Mouse (Mus musculus) ovary, postnatal 14 days (tissue): Measurements from ENCODE around the gene 4921539E11Rik.

Experiments used
- DNase-seq: peaks from one replicate; pipeline ENCODE4 v3.0.0; 2022; ENCODE audit warnings: low spot score

The 4921539E11Rik gene

GRCm38 (mm10) chr4:103290763-103291162, at the start of gene 4921539E11Rik:
4921539E11Rik (minus strand) TSS chr4:103290863.
- no peak for DNase-seq

- no peak for DNase-seq
Measured at GRCm38 (mm10) chr4:103335134-103335533, 44.5 kb upstream of the 4921539E11Rik start.

- DNase-seq: no peak
Measured at GRCm38 (mm10) chr4:103329348-103329747, 38.7 kb upstream of the 4921539E11Rik start.

- DNase-seq: no peak
Measured at GRCm38 (mm10) chr4:103326994-103327393, 36.3 kb upstream of the 4921539E11Rik start.

GRCm38 (mm10) chr4:103324688-103325451, 34.2 kb upstream of the 4921539E11Rik start:
- DNase-seq: no peak

GRCm38 (mm10) chr4:103321461-103321860, 30.8 kb upstream of the 4921539E11Rik start:
- DNase-seq: no peak

GRCm38 (mm10) chr4:103315861-103316260, 25.2 kb upstream of the 4921539E11Rik start:
- no peak for DNase-seq

GRCm38 (mm10) chr4:103314526-103314910, 23.9 kb upstream of the 4921539E11Rik start:
- no peak for DNase-seq

GRCm38 (mm10) chr4:103313587-103314525, 23.2 kb upstream of the 4921539E11Rik start, which contains the start of gene Oma1:
Oma1 (plus strand) TSS chr4:103313812.
- peak; percentile 99 for DNase-seq

- DNase-seq: no peak
Measured at GRCm38 (mm10) chr4:103303851-103304250, 13.2 kb upstream of the 4921539E11Rik start.

- DNase-seq: peak; percentile 8
Measured at GRCm38 (mm10) chr4:103299342-103299741, 8.7 kb upstream of the 4921539E11Rik start.

GRCm38 (mm10) chr4:103288342-103288741, 2.3 kb downstream of the 4921539E11Rik start:
- DNase-seq: no peak

GRCm38 (mm10) chr4:103273021-103273420, 17.6 kb downstream of the 4921539E11Rik start:
- DNase-seq: no peak

- DNase-seq: no peak
Measured at GRCm38 (mm10) chr4:103269336-103269735, 21.3 kb downstream of the 4921539E11Rik start.

GRCm38 (mm10) chr4:103265166-103265565, 25.5 kb downstream of the 4921539E11Rik start:
- no peak for DNase-seq

- no peak for DNase-seq
Measured at GRCm38 (mm10) chr4:103263812-103264396, 26.8 kb downstream of the 4921539E11Rik start.

GRCm38 (mm10) chr4:103263378-103263777, 27.3 kb downstream of the 4921539E11Rik start:
- no peak for DNase-seq

- no peak for DNase-seq
Measured at GRCm38 (mm10) chr4:103258817-103259216, 31.8 kb downstream of the 4921539E11Rik start.

- no peak for DNase-seq
Measured at GRCm38 (mm10) chr4:103253846-103254245, 36.8 kb downstream of the 4921539E11Rik start.

- DNase-seq: no peak
Measured at GRCm38 (mm10) chr4:103249436-103250085, 41.1 kb downstream of the 4921539E11Rik start.

- no peak for DNase-seq
Measured at GRCm38 (mm10) chr4:103247813-103248212, 42.9 kb downstream of the 4921539E11Rik start.

GRCm38 (mm10) chr4:103247249-103247648, 43.4 kb downstream of the 4921539E11Rik start:
- no peak for DNase-seq
